Mouse (Mus musculus): ENCODE measurements around the gene Cep63. TPM values are rescaled to one million over a fixed set of nuclear protein-coding genes. Genes with fewer than 3 reads are reported as not detected.

The Cep63 gene
- 43.2 TPM for polyA plus RNA-seq (2017; shearing (Covaris generic))

GRCm38 (mm10) chr9:102625983-102626838 lies at the start of gene Cep63, which contains the start of gene Anapc13:
Gene Cep63 (minus strand): TSS chr9:102626534.
Gene Anapc13 (plus strand): TSS chr9:102626296.

Other genes starting within 250 kb of the Cep63 start
- 0.33 TPM for gene Ky, start 120.8 kb downstream of the Cep63 start, polyA plus RNA-seq (2017; shearing (Covaris generic))
- gene Anapc13, start 238 bp downstream of the Cep63 start, polyA plus RNA-seq (2017; shearing (Covaris generic)) = 110 TPM
- gene Amotl2, start 90.1 kb upstream of the Cep63 start, polyA plus RNA-seq (2017; shearing (Covaris generic)) = 0.18 TPM
- gene Ryk, start 208.4 kb upstream of the Cep63 start, polyA plus RNA-seq (2017; shearing (Covaris generic)) = 0.43 TPM